Mouse (Mus musculus): ENCODE measurements around the gene Slx1b.
"Not testable (repeated sequence)": the region's sequence is repeated elsewhere in the genome, so short reads cannot be mapped to it uniquely, and the experiment has no call there.

Slx1b gene

GRCm38 (mm10) chr7:126676631-126677220 is 18.9 kb downstream of the Slx1b start:
- no peak for DNase-seq (ENCODE audit: low spot score)

- DNase-seq (ENCODE audit: low spot score): no peak
These were observed 19.4 kb downstream of the Slx1b start, which contains the start of gene Sult1a1 for GRCm38 (mm10) chr7:126676207-126676606. TSS of gene Sult1a1 (minus strand) at chr7:126676432.

DNA sequence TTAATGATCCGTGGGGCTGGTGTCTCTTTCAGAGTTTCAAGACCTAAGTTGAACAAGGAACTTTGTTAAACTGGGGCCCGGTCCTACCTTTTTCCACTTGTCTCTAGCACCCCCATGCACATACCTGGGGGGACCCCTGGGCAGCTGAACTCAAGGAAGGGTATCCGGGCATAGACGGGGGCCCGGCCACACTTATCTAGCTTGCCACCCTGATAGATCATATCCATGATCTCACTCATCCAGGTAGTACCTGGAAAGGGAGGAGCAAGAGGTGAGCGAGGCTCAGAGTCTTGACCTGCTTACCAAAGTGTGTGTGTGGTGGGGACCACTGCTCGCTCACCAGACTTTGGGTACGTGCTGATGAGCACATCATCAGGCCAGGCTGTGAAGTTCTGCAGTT is 20.5 kb downstream of the Slx1b start:
- DNase-seq (ENCODE audit: low spot score): no peak

GRCm38 (mm10) chr7:126672111-126672510 is 23.5 kb downstream of the Slx1b start:
- DNase-seq (ENCODE audit: low spot score): no peak

- DNase-seq (ENCODE audit: low spot score): no peak
These were observed 25.4 kb downstream of the Slx1b start for GRCm38 (mm10) chr7:126670152-126670551.

- DNase-seq (ENCODE audit: low spot score): no peak
These were observed 27.1 kb downstream of the Slx1b start for GRCm38 (mm10) chr7:126668452-126668851.

- no peak for DNase-seq (ENCODE audit: low spot score)
These were observed 28.0 kb downstream of the Slx1b start for GRCm38 (mm10) chr7:126667495-126668090.

DNA sequence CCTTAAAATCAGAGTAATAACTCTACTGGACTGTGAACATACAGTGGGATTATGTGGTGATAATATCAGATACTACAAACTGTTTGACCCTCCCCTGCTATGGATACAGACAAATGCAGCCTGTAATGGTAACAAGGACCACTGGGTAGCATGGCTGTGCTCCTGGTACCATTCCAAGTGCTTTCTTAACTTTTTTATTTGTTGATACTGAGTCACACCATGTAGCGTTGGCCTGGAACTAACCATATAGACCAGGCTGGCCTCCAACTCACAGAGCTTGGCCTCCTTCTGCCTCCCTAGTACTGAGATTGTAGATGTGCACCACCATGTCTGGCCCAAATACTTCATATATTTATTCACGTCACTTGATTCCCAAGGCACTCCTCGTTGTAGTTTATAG is 30.3 kb downstream of the Slx1b start:
- no peak for DNase-seq (ENCODE audit: low spot score)

DNA sequence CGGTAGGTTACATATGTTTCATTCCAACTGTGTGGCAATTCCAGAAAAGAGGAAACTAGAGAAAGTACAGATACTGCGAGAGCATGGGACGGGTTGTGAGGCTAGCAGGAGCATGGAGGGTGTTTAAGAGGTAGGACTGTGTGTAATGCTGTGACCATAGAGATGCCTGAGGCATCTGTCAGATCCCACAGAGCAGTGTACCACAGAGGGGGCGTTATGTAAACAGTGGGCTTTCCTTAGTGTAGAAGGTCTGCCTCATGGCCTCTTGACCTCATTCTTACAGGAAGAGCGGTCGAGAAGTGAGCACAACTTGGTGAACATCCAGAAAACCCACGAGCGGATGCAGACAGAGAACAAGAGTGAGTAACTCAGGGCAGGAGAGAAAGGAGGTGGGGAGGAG is 31.9 kb downstream of the Slx1b start:
- no peak for DNase-seq (ENCODE audit: low spot score)

DNA sequence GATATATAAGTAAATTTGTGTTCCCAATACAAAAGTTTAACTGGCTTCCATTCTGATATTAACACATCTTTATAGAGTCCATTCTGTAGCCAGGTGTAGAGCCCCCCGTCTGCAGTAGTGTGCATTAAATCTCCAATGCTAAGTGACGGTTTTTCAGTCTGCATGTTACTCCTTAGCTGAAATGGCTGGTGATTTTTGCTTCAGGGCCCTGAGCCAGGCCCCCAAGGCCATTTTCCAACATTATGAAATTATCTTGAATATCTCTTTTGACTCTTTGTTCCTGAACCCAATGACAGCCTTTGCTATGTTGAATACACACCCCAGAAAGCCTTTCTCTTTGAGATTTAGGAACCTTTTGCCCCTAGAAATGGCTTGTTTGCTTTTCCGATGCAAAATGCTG is 35.8 kb downstream of the Slx1b start:
- no peak for DNase-seq (ENCODE audit: low spot score)

DNA sequence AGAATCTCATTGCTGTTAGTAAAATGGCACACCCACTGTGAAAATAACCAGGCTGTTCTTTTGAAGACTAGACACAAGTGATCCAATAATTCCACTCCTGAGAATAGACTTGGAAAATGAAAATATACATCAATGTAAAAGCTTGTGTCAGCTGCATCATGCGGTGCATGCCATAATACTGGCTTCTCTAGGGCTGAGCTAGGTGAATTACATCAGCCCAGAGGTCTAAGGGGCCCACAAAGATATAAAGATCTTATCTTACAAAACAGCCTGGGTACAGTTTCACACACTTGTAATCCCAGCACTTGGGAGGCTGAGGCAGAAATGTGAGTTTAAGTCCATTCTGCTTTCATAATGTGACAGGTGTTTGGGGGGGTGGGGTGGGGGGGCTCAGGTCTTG is 38.1 kb downstream of the Slx1b start:
- no peak for DNase-seq (ENCODE audit: low spot score)

DNA sequence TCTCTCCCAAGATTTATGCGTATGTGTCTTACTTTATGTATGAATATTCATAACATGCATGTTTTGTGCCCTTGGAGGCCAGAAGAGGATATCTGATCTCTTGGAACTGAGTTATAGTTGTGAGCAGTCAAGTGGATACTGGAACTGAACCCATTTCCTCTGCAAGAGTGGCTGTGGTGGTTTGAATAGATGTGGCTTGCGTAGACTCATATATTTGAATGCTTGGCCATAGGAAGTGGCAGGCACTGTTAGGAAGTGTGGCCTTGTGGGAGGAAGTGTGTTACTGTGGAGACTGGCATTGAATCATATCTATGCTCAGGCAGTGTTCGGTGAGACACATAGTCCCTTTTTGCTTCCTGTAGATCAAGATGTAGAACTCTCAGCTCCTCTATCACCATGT is 39.9 kb downstream of the Slx1b start:
- DNase-seq (ENCODE audit: low spot score): no peak

DNA sequence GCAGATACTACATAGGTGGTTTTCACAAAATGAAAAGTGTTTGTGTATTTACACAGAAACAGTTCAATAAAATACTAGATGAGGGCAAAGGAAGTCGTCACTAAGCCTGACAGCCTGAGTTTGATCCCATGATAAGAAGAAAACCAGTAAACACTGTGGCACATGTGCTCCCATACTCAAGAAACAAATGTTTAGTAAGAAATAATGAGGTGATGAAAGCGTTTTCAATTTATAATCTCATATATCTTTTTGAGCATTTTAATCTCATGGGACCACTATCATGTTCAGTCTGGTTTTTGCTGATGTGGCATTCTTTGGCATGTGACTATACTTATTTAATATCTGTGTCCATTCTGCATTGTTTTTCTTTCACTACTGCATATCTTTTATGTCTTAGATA is 41.6 kb downstream of the Slx1b start:
- DNase-seq (ENCODE audit: low spot score): no peak

DNA sequence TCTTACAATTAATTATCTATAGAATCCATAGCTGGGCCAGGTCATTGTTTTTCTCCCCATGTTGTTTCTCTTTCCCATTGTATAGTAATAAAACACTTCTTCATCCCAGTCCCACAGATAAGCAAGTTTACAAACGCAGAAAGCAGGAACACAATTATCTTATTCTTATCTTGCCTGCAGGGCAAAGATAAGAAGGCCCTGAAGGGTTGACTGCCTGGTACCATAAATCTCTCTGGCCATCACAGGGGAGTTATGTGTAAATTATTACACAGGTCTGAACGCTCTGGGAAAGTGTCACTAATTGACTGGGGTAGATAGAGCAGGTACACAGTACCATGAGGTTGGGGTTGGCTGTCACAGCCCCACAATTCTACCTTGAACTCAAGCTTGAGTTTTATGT is 44.7 kb downstream of the Slx1b start:
- no peak for DNase-seq (ENCODE audit: low spot score)

DNA sequence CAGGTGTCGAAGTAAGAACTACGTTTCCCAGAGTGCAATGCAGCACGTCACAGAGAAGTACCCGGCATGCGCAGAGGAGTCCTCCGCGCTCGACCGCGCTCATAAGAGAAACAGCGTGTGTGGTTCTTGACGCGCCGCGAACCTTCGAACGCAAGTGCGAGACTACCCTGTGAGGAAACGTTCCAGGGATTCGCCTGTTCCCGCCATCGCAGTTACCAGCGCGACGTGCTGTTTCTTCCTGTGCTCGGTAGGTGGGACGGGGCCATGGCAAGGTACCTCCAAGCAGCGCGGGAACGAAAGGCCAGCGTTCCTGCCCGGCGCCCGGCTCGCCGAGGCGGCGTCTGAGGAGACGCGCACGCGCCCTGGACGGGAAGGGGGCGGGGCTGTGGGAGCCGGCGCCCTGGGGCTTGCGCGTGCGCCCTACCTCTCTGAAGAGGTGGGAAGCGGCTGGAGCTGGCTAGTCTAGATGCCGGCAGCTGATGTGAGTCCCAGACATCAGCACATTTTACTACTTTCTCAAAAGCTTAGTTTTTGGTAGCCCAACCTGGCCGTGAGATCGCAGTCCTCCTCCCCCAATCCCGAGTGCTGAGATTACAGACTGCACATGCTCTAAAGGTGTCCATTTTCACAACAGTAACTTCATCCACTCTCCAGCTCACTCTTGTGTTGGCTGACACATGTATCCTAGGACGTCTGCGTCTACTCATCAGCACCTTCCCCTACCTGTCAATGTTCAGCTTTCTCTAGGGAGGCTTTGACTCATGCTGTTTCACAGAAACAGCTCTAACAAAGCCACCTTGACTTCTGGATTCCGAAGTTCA is 46.1 kb downstream of the Slx1b start, which contains the start of gene Sgf29:
TSS of gene Sgf29 (plus strand) at position 79 of the 821 bp plus-strand sequence.
- DNase-seq (ENCODE audit: low spot score): peak; percentile 96

DNA sequence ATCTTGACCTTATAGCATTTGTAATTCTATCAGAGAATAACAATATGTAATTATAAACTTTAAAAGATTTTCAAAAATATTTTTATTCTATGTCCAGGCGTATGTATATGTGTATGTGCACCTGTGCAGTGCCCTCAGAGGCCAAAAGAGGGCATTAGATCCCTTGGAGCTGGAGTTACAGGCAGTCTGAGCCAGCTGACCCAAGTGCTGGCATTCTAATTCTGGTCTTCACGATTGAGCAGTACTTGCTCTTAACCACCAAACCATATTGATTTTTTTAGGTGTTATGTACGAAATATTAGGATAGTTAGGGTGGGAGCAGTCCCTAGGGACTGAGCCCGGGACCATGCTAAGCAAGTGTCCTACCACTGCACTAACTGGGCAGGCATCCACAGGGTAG is 47.1 kb downstream of the Slx1b start:
- DNase-seq (ENCODE audit: low spot score): no peak

- DNase-seq (ENCODE audit: low spot score): no peak
These were observed 49.9 kb downstream of the Slx1b start for GRCm38 (mm10) chr7:126645708-126646107.

- DNase-seq (ENCODE audit: low spot score): no peak
These were observed 50.7 kb downstream of the Slx1b start for GRCm38 (mm10) chr7:126644914-126645313.

DNA sequence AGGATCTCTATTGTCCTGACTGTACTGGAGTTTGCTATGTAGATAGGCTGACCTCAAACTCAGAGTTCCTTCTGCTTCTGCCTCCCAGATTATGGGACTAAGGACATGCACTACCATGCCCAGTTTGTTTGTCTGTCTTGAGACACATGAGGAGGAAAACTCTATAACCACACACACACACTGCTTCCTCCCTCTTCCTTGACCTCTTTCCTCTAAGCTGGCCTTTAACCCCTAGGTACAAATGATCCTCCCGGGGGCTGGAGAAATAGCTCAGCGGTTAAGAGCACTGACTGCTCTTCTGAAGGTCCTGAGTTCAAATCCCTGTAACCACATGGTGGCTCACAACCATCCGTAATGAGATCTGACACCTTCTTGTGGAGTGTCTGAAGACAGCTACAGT is 51.2 kb downstream of the Slx1b start:
- no peak for DNase-seq (ENCODE audit: low spot score)

DNA sequence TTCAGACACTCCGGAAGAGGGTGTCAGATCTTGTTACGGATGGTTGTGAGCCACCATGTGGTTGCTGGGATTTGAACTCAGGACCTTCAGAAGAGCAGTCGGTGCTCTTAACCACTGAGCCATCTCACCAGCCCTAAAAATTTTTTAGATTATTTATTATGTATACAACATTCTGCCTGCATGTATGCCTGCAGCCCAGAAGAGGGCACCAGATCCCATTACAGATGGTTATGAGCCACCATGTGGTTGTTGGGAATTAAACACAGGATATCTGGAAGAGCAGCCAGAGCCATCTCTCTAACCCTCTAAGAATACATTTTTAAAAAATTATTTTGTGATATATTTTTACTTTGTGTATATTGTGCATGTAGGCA is 52.4 kb downstream of the Slx1b start:
- not testable (repeated sequence) for DNase-seq (ENCODE audit: low spot score)

DNA sequence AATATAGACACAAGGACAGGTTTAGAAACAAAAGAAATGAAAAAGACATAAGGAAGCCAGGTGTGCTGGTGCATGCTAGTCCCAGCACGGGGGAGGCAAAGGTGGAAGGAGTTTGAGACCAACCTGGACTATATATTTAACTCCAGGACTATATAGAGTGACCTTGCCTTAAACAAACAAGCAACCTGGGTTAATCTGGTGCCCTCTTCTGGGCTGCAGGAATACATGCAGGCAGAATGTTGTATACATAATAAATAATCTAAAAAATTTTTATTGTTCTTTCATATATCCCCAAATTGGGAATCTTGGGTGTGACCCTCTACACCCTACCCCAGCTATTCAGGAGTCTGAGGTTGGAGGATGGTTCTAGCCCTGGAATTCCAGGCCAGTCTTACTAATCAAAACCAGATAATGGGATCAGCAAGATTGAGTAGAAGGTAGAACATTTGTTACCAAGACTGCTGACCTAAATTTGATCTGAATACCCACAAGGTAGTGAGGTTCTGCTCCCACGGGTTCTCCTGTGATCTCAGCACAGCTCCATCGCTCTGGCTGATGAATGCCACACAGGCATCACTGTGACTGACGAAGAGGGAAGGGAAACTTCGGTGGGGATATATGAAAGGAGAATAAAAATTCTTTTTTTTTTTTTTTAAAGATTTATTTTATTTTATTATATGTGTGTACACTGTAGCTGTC is 52.9 kb downstream of the Slx1b start:
- no peak for DNase-seq (ENCODE audit: low spot score)

Measured in urinary bladder, postnatal 25 days (tissue).